Mouse (Mus musculus) E14TG2a.4 (cell line): ENCODE measurements around the gene Lmo4.

Source experiments
- H3K27me3 ChIP-seq: 2 replicates; pipeline ENCODE4 v1.6.1; 2014; ENCODE audit warnings: low read length, control low read depth; ENCODE audit not compliant: insufficient read depth
- H3K36me3 ChIP-seq: 2 replicates; pipeline ENCODE4 v1.6.1; 2014; ENCODE audit warnings: low read length, control low read depth; ENCODE audit not compliant: insufficient read depth
- H3K4me1 ChIP-seq: replicated peaks from 2 replicates; pipeline ENCODE4 v1.6.1; 2014; ENCODE audit warnings: low read depth, low read length, control low read depth
- H3K4me3 ChIP-seq: replicated peaks from 2 replicates; pipeline ENCODE4 v1.5.1; 2014; ENCODE audit warnings: mild to moderate bottlenecking, low read length
- H3K9me3 ChIP-seq: 2 replicates; pipeline ENCODE4 v1.6.1; 2014; ENCODE audit warnings: low read length, control low read depth
- CTCF ChIP-seq: conservative IDR thresholded peaks from 2 replicates; pipeline ENCODE4 v1.5.1; 2014; ENCODE audit warnings: low read length
- NANOG ChIP-seq: IDR thresholded peaks from 2 replicates; pipeline ENCODE4 v1.6.1; 2014; ENCODE audit warnings: borderline replicate concordance, low read length, mixed read lengths
- POU5F1 ChIP-seq: IDR thresholded peaks from 2 replicates; pipeline ENCODE4 v1.6.1; 2014; ENCODE audit warnings: low read length, borderline replicate concordance

Lmo4 gene

GRCm38 (mm10) chr3:144231931-144232330, 26.9 kb upstream of the Lmo4 start:
- no peaks in the 10 kb centered on the region for H3K4me1 ChIP-seq
- H3K4me3 ChIP-seq, result no peak overlapping the region
- H3K9me3 ChIP-seq, result no peaks in the 10 kb centered on the region
- no peaks in the 10 kb centered on the region for H3K36me3 ChIP-seq
- H3K27me3 ChIP-seq, result no peaks in the 10 kb centered on the region
- TF ChIP-seq CTCF (no peak), NANOG (no peak)

DNA sequence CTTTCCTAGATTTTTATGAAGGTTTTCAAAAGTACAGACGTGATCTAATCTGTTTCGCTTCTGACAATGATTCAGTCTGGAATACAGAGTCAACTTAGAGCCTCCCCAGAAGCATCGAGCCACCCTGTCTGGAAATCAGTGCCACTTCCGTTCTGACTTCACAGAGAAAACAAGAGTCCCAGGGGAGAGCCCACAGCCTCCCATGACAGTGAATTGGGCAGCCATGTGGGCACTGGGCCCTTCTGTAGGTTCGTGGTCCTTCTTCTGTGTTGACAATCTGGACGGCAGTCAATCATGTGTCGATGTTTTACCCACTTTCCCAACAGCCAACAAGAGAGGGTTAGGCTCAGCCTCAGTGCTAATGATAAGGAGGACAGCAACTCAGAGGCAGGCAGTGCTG, 26.4 kb upstream of the Lmo4 start:
- H3K27me3 ChIP-seq, result no peaks in the 10 kb centered on the region
- TF ChIP-seq CTCF (no peak), NANOG (no peak), POU5F1 (no peak)
- no peak overlapping the region for H3K4me3 ChIP-seq
- H3K9me3 ChIP-seq, result no peaks in the 10 kb centered on the region
- H3K36me3 ChIP-seq, result no peaks in the 10 kb centered on the region
- H3K4me1 ChIP-seq, result no peaks in the 10 kb centered on the region

DNA sequence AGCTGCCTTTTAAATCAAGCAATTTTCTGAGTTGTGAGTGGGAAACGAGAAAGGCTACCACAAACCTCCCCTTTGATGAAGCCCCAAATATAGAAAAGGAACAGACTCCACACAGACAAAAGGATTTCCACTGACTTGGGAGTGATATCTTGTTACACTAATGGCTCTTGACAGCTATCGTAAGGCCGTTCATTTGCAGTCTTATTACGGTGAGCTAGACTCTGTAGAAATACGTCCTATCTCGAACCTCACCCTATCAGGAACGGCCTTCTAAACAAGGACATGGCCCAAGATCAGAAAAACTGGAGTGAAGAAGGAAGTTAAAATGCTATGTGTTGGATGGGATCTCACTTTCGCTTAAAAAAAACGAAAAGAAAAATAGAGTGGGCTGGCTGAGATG, 25.0 kb upstream of the Lmo4 start:
- no peak for TF ChIP-seq CTCF
- TF ChIP-seq NANOG, result no peak
- TF ChIP-seq POU5F1, result no peak
- Histone ChIP-seq H3K27me3 (no peaks in the 10 kb centered on the region), H3K4me1 (no peaks in the 10 kb centered on the region), H3K9me3 (no peaks in the 10 kb centered on the region), H3K4me3 (no peak overlapping the region), H3K36me3 (no peaks in the 10 kb centered on the region)

DNA sequence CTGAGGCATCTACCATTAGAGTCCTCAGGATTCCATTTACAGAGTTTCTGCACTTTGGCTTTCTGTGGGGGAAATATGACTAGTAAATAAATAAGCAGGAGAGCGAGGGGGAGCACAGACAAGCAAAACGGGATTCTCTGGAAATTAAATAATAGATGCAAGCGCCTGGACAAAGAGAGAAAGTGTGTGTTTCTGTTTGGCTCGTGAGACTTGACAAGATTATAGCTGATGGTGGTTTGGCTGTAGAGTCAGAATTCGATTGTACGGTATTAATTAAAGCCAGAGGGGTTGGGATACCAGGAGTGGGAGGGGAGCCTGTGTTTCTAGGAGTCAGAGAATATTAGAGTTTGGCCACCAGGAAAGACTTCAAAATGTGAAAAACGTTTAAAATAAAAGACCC, 24.3 kb upstream of the Lmo4 start:
- Histone ChIP-seq H3K36me3 (no peaks in the 10 kb centered on the region), H3K9me3 (no peaks in the 10 kb centered on the region), H3K4me1 (no peaks in the 10 kb centered on the region), H3K27me3 (no peaks in the 10 kb centered on the region), H3K4me3 (no peak overlapping the region)
- TF ChIP-seq NANOG (no peak), POU5F1 (no peak), CTCF (no peak)

- Histone ChIP-seq H3K9me3 (peaks cover 8% of the 10 kb centered on the region; the same call in 1 of the 2 replicates), H3K4me3 (no peak overlapping the region), H3K27me3 (0 out of 2 replicates have a peak, but pooled peaks cover 4% of the 10 kb centered on the region), H3K36me3 (no peaks in the 10 kb centered on the region), H3K4me1 (no peaks in the 10 kb centered on the region)
- TF ChIP-seq POU5F1, result no peak
- TF ChIP-seq CTCF, result no peak
- no peak for TF ChIP-seq NANOG
Observed at GRCm38 (mm10) chr3:144225456-144226240, 20.6 kb upstream of the Lmo4 start.

GRCm38 (mm10) chr3:144224594-144224993, 19.6 kb upstream of the Lmo4 start:
- Histone ChIP-seq H3K4me1 (no peaks in the 10 kb centered on the region), H3K9me3 (peaks cover 8% of the 10 kb centered on the region; the same call in 1 of the 2 replicates), H3K4me3 (no peak overlapping the region), H3K36me3 (no peaks in the 10 kb centered on the region), H3K27me3 (0 out of 2 replicates have a peak, but pooled peaks cover 4% of the 10 kb centered on the region)
- TF ChIP-seq NANOG (no peak), CTCF (no peak), POU5F1 (no peak)

DNA sequence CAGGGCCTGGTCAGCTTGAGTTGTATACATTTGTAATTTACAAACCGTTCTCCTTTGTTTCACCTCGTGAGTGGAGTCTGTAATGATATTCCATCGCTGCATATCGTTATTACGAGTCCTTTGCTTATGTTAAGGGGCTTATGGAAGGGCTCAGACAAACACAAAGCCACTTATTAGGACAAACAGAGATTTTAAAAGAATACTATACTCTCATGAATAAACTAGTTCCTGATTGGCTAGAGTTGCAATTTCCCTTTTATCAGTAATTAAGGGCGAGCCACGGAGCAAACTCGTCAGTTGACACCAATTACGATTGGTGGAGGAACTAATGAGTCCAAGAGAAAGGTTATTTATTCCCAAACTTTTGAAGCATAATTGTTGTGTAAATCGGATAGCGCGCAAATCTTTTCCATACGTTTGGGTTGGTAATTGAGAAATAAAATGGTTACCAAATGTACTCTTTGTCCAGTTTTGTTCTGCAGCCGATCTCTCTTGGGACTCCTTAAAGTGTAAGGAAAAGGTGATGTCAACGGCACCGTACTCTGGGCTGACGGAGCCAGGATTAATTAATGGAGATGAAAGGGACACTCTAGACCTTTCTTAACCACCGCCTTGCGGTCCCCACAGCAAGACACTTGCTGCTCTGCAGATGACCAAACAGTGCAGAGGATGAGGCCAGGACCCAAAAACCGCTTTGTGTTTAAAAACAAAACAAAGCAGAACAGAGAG, 18.5 kb upstream of the Lmo4 start:
- no peaks in the 10 kb centered on the region for H3K36me3 ChIP-seq
- H3K4me1 ChIP-seq, result no peaks in the 10 kb centered on the region
- H3K27me3 ChIP-seq, result 0 out of 2 replicates have a peak, but pooled peaks cover 4% of the 10 kb centered on the region
- H3K9me3 ChIP-seq, result peaks cover 8% of the 10 kb centered on the region; the same call in 1 of the 2 replicates
- no peak overlapping the region for H3K4me3 ChIP-seq
- TF ChIP-seq POU5F1, result no peak
- no peak for TF ChIP-seq CTCF
- no peak for TF ChIP-seq NANOG

DNA sequence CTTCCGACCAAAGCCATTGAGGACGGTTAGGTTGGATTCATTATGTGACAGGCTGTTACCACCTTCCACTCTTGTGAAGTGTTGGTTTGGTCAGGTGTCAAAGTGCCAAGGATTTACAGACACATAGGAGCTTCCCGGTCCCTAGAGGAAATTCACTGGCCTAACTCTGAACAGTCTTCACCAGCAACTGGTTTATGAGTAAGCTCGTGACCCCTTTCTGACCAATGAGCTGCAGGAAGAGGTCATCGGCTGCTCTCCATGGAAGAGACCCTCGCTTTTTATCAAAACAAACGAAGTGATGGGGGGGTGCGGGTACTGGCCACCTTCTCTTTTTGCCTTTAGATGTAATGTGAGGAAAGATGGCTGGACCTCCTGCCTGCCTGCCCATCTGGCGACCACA, 17.4 kb upstream of the Lmo4 start:
- Histone ChIP-seq H3K4me1 (no peaks in the 10 kb centered on the region), H3K27me3 (0 out of 2 replicates have a peak, but pooled peaks cover 4% of the 10 kb centered on the region), H3K9me3 (peaks cover 8% of the 10 kb centered on the region; the same call in 1 of the 2 replicates), H3K4me3 (no peak overlapping the region), H3K36me3 (no peaks in the 10 kb centered on the region)
- no peak for TF ChIP-seq POU5F1
- no peak for TF ChIP-seq NANOG
- no peak for TF ChIP-seq CTCF
